Mouse (Mus musculus) heart, postnatal 10 days (tissue): ENCODE results near the gene Nckap5. TPM values are rescaled to one million over a fixed set of nuclear protein-coding genes. Genes with fewer than 3 reads are reported as not detected.

Experiments used
- DNase-seq, 2 experiments: peaks; one replicate each; pipeline ENCODE4 v3.0.0; 2021
- intact Hi-C: fragments of 180-260 bp; cut with DNase I; formaldehyde crosslinking; loops from one replicate; pipeline ENCODE4 v1.15.1; 2025
- total RNA-seq, 2 experiments: library from RNA; stranded (reverse); gene quantifications; 2 replicates each; pipeline ENCODE4 v1.2.3; 2021

Gene Nckap5
- total RNA-seq, 2 experiments from 2014 or later: 17.8 to 18.2 TPM

DNA sequence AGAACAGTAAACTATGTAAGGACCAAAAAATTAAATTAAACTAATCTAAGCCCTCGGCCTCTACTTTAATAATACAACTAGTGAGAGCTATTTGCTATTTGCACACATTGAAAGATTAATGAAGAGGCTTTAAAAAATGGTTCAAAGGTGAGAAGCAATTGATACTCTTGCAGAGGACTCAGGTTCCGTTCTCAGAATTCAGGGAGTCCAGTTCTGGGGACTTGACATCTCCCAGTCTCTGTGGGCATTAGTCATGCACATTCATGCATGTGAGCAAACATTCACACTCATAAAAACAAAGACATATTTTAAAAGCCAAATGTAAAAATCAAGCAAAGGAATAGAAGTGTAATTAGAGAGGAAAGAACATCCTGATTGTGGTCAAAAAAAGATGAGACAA, 257.5 kb downstream of the Nckap5 start:
- no peak for DNase-seq
- intact Hi-C loops: no loop called here

DNA sequence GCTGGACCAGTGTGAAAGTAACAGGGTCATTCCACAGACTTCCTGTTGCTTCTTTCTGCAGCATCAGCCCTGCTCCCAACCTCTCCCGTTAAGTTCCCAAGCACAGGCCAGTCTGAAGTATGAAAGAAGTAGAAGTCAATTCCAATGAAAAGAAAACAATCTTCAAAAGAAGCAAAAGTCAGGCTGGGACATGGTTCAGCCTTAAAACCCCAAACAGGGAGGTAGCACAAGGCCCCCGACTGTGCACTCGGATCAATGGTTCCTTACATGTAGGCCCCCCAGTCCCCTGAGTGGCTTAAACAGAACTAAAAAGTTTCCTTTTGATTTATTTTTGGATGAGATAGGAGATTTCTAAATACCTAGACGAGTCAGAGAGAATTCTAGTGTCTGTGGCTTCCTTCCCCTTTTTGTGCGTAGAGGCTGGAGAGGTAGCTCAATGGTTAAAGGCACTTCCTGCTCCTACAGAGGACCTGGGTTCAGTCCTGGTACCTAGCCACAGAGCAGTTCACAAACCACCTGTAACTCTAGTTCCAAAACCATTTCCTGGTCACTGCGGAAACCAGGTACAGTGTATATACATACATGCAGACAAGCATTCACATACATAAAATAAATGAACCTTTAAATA, 260.9 kb downstream of the Nckap5 start:
- no peak for DNase-seq
- intact Hi-C loops: no loop called here

DNA sequence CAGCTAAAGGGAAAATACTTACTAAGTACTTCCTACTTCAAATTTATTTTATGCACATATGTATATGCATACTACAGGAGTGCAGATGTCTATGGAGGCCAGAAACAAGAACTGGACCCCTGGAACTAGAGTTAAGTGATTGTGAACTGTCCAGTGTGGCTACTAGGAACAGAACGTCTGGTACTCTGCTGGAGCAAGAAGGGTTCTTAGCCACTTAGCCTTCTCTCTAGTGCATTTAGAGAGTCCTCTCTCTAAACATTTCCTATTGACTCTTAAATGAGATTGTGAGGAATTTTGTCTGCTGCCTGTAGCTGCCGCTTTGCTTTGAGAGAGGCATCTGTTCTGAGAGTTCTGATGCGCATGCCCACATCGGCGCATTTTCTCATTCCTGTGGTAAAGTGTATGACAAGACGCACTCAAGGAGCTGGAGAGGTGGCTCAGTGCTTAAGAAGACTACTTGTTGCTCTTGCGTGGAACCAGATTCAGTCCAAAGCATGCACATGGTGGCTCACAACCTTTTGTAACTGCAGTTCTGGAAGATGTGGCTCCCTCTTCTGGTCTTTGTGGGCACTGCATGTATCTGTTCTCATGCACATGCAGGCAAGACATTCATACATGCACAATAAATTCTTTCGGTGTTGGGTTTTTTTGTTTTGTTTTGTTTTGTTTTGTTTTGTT, 261.9 kb downstream of the Nckap5 start:
- intact Hi-C loops: no loop called here
- peak in 1 of 2 experiments; percentile 45 for DNase-seq

DNA sequence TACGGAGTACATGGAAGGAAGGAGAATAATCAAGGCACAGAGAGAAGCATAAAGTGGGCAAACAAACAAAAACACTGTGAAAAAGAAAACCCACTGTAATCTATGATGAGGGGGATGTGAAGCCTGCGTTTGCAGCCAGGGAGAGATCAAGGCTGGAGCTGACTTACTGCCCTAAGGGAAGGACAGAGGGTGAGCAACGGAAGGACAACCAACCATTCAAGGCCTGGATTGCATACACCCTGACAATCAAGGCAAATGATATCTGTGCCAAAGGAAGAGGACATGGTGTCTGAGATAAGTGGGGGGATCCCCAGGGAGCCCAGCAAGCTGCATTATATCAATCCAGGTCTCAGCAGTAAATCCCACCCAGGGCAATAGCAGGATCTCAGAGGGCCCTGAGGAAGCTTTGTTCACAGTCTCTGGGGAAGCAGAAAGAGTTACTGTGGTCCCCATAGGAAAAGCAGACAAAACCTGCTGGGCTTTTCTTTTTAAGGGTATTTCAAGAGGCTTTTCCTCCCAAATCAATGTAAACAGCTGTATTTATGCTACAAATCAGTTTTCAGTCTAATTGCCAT, 265.4 kb downstream of the Nckap5 start:
- no peak for DNase-seq
- intact Hi-C loops: no loop called here

DNA sequence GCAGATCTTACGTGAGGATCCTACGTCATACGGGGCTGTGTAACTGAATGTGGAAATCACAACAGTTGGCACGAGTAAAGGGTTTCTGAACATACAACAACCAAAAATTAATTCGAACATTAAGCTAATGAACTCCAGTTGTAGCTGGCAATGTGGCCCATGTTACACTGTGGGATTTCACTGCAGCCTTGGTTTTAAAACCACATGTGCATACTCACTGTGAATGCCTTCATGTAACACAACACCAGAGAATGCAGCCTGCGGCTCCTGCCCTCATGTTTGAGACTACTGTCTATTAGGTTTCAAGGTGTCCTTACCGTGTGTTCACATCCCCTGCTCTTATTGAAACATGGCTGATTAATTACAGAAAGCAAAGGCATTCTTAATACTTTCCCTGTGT, 269.7 kb downstream of the Nckap5 start:
- intact Hi-C loops: no loop called here
- DNase-seq: no peak

DNA sequence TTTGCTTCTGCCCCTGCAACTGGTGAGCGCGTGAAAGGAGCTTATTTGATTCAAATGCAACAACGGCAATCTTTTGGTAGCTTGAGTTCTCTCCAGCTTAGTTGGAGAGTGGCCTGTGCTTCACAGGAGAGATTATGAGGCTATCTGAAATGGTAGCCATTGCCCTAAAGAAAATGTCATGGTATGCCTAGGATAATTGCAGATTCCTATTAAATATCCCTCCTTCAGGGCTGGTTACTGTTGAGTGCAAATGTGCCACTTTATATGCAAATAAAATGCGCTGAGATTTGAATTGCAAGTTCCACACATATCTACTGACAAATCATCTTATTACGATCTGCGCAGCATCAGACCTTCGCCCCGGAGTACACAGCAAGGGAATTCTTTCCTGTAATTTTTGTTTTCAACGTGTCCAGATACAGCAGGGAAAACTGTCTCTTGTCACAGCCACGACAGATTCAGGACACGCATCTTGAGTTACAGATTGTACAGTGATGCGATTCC, 272.8 kb downstream of the Nckap5 start:
- intact Hi-C loops: no loop called here
- DNase-seq: no peak

DNA sequence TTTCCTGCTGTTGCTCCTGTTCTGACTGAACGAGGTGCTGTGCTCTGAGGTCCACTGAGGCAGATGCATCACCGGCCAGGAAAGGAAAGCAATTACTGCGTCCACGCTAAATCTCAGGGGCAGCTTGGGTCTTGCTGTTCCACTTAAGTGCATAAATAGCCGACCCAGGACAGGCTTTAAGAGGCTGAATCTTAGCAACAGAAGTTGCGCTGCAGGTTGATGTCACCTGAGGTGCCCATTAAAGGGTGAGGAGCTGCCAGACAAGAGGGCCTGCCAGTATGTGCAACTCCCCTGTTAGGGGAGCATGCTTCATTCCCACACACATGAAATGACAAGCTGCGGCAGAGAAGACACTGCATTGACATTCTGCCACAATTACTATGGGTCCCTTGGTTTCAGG, 282.6 kb downstream of the Nckap5 start:
- no peak for DNase-seq
- intact Hi-C loops: no loop called here

DNA sequence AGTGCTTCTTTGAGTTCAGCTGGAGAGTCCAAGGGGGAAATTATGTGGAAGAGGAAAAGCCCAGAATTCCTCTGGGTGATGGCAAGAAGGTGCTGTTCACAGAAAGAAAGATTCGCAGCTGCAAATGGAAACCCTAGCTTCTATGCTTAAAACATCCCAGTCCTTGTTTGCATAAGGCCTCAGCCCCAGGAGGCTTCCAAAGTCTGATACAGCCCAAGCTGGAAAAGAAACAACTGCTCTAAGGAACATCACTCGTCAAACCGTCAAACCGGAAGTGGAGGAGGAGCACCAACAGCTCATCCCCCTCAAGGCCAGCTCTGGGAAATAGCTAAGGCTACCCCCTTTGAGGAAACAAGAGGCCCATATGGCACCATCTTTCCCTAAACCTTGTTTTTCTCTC, 286.1 kb downstream of the Nckap5 start:
- no peak for DNase-seq
- intact Hi-C loops: no loop called here

DNA sequence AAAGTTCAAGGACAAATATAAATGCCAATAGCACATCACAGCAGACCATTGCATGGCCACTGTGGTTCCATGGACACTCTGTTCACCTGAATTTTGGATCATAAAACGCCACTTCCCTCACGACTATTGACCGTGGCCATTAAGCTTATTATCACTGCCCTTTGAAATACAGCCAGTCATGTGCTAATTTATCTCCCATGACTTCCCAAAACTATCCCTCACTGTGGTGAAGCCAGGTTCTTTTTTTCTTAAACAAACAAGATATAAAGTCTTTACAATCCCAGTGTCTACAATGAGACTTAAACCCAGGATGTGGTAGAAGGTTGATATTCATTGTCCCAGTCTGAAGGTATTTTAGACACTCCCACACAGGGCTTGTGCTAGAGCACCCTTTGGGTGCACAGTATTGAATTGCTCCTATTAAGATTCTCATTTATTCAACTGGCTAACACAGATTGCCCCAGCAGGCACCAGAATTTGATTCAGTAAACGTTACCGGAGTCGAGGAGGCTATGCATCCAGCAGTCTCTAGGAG, 293.3 kb downstream of the Nckap5 start:
- intact Hi-C loops: no loop called here
- DNase-seq: no peak

DNA sequence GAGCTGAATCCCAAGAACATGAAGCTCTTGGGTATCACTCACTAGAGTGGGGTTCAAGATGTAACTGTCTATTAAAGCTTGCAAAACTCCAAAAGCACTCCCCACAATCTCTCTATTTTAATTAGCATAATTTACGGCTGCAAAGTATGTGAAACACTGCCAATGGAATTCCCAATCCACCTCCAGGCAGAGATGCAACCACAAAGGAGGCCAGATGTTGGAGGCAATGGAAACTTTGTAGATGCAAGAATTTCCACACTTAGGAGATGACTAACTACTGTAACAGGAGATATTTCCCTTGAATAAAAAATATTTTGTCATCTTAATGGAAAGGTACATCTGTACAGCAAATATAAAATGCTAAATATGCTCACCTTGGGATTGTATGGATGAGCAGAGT, 295.1 kb downstream of the Nckap5 start:
- DNase-seq: no peak
- intact Hi-C loops: no loop called here

DNA sequence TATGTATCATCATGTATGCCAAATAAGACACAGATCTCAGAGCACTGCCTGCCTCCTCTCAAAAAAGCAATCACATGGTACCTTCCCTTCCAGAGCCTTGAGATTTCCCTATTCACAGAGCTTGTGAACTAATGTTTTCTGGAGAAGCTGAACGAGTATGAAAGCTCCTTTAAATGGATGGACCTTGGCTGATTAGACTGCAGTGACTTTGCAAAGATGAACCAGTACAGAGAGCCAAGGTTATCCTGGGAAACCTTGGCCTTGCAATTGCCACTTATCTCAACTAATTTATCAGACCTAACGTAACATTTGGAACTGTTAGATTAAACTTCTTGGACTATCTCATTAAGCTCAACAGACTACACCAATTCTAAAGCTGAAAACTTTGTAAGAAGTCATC, 296.6 kb downstream of the Nckap5 start:
- no peak for DNase-seq

DNA sequence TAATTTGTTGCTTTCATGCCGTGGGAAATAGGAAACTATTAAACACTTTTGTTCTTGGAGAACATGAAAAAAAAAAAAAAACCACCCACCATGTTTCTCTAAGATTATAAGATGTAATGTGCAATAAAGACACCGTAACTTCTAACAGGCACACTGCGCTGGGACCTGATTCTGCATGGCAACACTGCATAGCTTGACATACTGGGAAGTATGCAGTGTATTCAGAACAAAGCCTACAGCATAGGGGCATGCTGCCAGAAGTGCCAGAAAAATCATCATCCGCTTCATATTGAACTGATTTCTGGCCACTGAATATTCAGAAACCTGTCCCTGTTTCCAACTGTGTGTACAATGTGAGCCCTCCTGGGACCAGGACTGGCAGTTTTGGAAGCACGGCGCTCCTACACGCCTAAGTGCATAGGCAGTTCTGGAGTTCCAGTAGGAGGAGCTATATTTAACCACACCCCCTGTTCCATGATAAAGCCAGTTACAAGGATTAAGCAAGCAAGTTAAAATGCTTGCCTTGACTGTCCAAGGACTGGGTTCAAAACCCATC, 302.5 kb downstream of the Nckap5 start:
- DNase-seq: no peak
- intact Hi-C loops: no loop called here

More for the DNA sequence above, 296.6 kb downstream of the Nckap5 start:
- intact Hi-C loops: no loop called here

DNA sequence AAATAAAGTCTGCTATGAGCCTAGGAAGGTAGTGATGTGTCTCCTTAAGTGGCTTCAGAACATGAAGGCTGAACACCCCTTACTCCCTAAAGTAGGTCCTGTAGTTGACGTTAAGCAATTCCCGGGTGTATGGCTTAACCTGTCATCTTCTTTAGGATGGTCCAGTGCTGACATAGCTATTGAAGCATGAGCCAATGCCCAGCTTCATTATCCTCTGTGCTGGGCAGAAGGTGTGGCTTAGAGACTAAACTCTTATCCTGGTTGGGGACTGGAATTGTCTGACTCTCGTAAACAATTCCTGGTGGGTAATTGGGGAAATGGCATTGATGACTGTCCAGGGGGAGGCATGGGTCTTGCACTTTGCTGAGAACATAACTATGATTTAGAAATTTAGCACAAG, 312.5 kb downstream of the Nckap5 start:
- intact Hi-C loops: no loop called here

DNA sequence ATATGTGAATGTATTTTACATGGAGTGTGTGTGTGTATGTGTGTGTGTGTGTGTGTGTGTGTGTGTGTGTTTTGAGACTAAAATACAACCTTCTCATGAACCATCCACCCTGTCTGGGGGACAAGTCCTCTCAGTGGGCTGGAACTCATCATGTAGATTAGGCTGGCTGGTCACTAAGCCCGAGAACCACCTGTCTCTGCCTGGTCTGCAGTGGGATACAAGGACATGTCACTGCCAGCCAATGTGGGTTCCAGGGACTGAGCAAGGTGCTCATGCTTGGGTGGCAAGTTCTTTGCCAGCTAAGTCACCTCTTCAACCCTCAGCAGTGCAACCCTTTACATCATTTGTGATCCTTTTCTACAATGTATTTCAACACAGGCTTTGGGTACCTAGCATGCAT, 313.2 kb downstream of the Nckap5 start:
- intact Hi-C loops: no loop called here
- DNase-seq: no peak

More for the DNA sequence above, 312.5 kb downstream of the Nckap5 start:
- DNase-seq: no peak

DNA sequence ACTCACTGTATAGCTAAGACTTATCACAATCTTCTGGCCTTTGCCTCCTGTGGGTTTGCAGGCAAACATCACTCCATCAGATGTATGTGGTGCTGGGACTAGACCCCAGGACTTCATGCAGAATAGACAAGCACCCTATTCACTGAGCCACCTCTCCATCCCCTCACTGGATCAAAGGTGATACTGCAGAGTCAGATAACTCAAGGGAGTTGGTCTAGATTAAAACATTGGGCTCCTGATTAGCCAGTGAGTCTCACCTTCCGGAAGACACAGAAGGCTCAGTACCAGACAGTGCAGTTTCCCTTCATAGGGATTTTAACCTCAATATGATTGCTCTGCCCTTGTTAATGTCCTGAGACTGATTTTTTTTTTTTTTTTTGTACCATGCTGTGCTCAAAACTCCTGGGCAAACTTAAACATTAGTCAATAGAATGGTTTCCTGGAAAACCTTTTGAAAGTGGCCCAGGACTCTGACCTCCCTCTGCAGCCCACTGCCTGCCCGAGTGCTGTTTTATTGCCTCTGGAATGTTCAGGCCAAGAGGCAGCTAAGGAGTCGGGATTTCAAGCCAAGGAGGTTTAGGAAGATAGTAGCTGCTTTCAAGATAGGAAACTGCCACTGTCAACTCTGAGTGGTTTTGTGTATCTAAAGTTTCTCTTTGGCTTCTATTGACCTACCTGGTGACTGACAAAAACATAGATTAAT, 315.4 kb downstream of the Nckap5 start:
- intact Hi-C loops: no loop called here
- DNase-seq: no peak

DNA sequence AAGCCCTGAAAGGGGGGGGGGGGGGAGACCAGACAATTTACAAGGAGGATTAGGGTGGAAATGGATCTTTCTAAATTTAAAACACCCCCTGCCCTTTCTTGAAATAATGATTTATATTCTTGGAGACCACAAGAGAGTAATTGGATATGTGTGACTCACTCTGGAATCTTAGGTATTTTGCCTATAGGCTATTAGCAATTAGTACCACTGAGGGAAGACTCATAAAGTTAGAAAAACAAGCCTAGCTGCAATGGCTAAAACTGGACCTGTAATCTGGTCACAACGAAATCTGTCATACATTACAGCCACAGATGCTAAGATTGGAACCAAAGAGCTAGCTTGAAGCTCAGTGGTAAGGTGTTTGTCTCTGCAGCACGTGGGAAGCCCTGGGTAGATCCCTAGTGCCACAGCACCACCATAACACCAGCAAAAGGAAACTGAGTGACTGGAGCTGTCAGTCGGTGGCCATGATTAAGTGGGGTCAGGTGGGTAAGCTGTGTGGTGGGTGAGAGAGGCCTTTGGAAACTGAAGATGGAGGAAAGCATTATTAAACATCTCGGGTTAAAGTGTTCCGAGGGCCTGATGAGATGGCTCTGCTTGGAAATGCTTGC, 318.7 kb downstream of the Nckap5 start:
- intact Hi-C loops: no loop called here
- DNase-seq: no peak

DNA sequence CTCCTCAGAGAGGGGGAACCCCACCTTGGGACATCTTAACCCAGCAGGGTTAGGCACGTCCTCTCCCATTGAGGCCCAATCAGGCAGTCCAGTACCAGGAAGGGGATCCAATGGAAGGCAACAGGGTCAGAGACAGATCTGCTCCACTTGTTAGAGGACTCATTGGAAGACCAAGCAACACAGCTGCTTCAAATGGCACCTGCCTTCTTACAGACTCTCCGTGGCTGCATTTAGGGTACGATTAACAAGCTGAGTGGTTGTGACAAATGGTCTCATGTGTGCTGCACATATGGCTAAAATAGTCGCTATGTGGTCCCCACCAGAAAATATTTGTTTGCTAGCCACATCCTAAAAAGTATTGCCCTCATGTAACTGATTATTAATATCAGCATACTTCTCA, 325.9 kb downstream of the Nckap5 start:
- DNase-seq: no peak
- intact Hi-C loops: no loop called here

DNA sequence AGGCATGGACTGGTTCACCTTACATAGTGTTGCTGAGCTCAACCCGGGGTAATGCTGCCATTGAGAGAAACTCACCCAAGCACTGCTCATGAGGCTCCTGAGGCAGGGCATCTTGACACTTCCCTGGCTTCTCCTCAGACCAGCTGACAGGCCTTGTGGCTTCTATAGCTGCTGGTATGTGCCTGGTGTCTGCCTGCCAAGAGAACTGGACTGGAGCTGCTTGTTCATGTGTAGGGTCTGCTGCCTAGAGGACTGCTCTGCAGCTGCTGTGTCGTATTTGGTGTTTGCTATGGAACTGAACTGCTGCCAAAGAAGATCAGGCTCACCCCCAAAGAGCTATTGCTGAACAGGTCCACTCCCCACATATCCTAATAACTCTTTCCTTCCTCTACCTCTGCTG, 327.9 kb downstream of the Nckap5 start:
- no peak for DNase-seq

DNA sequence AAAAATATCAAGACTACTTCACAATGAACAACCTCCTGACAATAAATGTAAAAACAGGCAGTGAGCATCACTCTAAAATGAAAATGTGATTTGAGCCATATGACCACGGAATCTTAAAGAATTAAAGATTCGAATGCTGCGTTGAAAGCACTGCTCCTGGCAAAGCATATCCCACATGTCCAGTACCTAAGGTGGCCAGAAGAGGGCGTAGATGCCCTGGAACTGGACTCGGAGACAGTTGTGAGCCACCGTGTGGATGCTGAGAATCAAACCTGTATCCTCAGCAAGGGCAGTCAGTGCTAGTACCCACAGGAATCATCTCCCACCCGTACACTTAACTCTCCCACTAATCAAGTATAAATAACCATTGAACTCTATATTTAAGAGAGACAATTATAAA, 333.9 kb downstream of the Nckap5 start:
- DNase-seq: no peak
- intact Hi-C loops: no loop called here

More for the DNA sequence above, 327.9 kb downstream of the Nckap5 start:
- intact Hi-C loops: no loop called here
